Mouse (Mus musculus) gastrocnemius, postnatal 14 days (tissue): ENCODE measurements at regions not wholly inside any gene's neighbourhood (a gene's known extent, or its start where the extent isn't known, plus 50 kb on each side); places are given as distances from the start of the nearest gene placed in this dataset.

Source experiments
- DNase-seq: peaks from one replicate; pipeline ENCODE4 v3.0.0; 2021; ENCODE audit warnings: mixed read lengths
- intact Hi-C: fragments of 180-260 bp; cut with DNase I; formaldehyde crosslinking; loops from one replicate; pipeline ENCODE4 v1.15.1; 2025; ENCODE audit warnings: low total_unique reads

DNA sequence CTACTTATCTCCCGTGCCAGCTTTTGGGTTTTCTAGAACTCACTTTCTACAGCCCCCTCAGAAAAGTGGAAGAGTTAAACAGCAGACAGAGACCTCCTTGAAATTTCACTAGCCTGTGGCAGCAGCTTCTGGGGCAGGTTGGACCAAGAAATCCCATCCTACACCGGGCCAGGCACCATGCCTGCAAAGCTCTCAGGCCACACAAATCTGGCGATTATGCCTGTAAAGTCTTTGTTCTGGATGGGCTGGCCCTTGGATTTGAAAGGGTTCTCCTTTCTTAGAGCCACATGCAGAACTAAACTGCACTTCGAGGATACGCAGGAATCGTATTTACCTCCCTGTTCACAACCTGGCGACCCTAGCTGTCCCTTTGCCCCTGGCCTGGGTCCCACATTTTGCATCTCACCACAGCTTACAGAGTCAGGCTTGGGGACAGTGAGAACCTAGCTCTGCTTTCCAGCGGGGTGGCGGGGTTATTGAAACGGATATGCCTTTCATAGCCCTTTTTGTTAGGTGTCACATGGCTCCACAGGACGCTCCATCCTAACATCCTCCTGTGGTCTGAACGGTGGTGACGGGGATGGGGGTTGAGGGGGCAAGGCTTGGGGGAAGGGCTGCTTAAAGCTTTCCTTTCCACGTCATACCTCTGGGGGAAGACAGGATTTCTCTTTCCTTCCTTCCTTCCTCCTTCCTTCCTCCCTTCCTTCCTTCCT, 229.0 kb downstream of the Mtx2 start:
- intact Hi-C loops: loop anchor here (5.0 kb wide), 1 partner anchor 337 kb away; no protein-coding TSS in a partner anchor
- peak; percentile 13 for DNase-seq

DNA sequence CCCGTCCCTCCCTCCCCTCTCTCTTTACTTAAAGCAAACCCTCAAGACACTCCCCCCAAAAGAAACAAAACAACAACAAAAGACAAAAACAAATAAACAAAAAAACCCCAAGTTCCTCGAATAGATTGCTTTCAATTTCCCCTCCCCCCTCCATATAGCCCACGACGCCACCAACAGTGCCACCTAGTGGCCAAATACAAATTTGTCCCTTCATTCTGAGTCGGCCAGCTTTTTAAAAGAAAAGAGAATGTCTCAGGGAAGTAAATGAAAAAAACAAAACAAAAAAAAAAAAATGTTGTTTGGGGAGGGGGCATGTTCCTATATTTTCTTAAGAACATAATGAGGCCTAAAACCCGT, 229.6 kb downstream of the Mtx2 start:
- peak; percentile 20 for DNase-seq
- intact Hi-C loops: loop anchor here (5.0 kb wide), 1 partner anchor 338 kb away; no protein-coding TSS in a partner anchor

DNA sequence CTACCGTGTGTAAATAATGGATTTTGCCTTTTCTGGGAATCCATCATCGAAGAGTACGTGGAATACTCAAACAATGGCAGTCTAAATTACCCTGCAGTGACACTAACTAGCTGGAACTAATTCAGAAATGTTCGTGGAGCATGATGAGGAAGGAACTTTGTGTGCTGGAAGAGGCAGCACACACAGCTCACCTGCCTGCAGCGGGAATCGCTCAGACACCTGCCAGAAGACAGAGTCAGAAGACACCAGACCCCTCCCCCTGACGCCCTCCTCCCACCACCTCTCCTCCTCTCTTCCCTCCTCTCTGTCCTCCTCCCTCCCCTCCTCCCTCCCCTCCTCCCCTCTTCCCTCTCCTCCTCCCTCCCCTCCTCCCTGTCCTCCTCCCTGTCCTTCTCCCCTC, 235.4 kb downstream of the Mtx2 start:
- DNase-seq: no peak
- intact Hi-C loops: no loop called here

DNA sequence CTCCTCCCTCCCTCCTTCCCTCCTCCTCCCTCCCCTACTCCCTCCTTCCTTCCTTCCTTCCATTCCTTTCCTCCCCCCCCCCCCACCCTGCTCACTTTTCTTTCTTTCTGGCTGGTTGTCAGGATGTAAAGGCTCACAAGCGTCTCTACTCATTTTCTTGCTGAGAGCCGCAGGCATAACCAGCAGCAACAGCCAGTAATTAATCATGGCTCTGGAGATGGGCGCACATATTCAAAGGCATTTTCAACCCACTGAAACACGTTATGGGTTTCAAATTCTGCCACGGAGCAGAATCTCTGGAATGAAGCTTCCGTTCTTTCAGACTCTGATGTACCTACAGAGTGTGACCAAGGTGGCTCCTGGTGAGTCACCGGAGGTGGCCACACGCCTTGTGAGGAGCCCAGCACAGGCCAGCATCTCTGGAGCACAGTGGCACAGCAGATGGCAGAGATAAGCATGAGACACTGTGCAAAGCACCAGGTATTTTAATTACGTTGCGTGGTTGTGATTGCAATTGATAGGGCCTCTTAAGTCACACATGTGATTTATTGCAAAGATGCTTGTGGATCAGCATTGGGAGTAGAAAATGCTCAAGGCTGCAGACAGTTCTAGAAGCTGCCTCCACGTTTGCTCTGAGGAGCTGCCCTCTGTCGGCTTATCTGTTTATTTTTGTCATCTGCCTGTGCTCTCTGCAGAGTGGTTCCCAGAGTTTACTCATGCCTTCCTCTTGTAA, 236.0 kb downstream of the Mtx2 start:
- no peak for DNase-seq
- intact Hi-C loops: no loop called here

DNA sequence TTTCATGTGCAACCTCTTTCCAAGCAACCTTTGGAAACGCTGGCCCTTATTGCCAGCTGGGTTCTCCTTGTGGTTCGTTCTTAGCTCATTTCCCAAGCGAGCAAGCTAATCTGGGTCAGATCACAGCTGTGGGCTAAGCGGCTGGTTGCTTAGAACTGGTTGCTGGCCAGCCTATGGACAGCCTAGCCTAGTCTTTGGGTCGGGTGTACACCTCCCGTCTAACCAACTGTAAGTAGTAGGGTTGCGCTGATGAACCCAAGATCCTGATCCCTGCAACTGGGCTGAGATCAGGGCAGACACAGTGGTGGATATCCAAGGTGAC, 236.5 kb downstream of the Mtx2 start:
- DNase-seq: no peak
- intact Hi-C loops: no loop called here

DNA sequence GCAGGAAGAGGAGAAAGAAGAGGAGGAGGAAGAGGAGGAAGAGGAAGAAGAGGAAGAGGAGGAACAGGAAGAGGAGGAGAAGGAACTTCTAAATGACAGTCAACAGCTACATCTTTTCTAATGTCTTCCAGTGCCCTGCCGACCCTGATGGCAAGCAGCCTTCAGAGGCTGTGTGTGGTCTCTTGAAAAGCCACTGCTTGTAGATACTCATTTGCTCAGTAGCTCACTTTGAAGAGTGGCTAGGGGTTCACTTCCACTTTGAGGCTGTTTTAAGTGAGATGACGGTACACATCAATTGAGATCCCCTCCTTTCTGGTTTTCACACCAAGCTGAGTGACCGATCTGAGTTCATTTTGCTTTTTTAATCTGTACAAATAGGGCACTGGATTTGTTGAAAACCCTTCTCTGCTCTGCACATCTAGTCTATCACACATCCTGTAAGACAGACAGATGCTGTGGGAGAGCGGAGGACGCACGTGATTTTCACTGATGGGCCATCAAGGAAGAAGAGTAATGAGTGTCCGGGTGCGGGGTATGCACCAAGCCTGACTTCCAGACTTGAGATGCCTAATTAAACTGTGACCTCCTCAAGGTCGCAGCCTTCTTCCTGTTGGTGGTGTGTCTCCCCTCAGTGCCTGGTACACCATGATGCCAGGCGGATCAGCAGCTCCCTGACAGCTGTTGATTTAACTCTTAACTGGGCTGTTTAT, 239.0 kb downstream of the Mtx2 start:
- intact Hi-C loops: no loop called here
- DNase-seq: no peak

DNA sequence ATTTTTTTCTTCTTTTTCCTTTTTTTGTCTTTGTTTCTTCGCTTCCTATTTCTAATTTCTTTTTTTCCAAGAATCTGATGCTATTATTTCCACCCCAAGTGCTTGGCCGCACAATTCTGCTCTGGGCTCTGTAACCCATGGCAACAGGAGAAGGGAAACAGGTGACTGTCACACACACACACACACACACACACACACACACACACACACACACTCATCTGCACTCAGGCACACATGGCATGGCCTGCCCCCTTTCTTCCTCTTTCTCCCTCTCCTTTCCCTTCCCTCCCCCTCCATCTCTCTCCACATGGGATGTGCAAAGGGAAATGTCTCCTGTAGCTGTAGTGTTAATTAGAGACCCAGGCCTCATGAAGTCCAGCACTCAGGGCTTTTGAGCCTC, 239.7 kb downstream of the Mtx2 start:
- no peak for DNase-seq
- intact Hi-C loops: no loop called here

DNA sequence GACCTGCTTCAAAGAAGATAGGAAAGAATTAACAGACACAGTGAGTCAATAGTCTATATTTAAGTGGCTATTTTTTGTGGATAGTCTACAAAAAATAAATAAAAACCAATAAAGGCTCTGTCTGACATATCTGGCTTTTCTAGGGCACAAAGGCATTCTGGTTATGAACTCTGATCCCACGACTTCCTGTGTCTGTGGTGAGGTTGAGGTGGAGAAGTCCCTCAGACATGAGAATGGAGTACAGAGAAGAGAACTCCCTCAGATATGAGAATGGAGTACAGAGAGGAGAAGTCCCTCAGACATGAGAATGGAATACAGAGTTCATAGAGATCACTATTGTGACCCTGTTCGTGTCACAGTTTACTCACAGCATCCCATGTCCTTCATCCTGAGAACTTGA, 243.7 kb downstream of the Mtx2 start:
- intact Hi-C loops: no loop called here
- no peak for DNase-seq

DNA sequence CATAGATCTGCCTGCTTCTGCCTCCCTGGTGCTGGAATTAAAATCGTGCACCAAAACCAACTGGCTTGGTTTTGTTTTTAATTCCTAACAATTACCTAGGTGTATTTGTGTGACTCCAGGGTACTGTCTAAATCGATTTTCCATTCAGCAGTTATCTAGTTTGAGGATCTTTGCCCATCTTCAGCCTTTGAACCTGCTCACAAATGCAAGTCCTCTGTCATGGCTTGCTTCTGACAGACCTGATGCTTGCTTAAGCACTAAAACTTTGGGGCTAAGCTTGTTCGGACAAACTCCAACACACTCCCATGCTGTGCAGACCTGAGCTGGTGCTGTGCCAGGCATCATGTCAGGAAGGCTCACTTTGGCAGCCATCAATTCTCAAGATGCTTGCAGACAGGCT, 246.4 kb downstream of the Mtx2 start:
- intact Hi-C loops: no loop called here
- no peak for DNase-seq

DNA sequence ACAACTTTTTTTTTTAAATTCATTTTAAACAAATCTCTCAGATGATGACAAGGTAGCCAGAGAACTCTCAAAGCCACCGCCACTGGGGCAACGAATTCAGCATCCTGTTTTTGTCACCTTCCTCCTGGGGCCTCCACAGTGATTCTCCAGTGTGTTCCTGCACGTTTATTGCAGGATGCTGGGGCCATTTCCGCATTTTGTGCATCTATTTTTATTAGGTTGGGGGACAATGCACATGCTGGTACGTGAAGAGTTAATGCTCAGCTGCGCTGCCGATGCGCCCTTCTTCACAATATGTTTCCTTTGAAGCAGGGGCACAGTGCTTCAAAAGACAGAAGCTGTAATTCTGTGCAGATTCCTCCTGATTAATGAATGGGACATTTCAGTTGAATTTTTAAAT, 246.9 kb downstream of the Mtx2 start:
- no peak for DNase-seq
- intact Hi-C loops: no loop called here

DNA sequence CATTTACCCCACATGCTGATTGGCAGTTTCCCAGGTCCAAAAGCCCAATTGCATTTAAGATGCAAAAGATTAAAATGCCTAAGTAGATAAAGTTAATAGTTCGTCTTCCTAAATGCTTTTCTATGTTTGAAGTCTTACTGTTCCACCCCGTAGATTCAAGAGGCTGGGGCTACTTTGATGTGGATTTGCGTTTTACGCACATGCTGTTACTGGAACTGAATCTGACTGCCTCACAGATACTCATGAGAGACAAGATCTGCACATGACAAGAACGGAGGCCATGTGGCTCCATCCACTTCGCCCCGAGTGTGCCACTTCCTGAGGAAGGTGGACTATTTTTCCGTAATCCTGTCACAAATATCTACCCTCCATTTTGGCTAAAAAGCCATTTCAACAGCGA, 247.6 kb downstream of the Mtx2 start:
- intact Hi-C loops: no loop called here

DNA sequence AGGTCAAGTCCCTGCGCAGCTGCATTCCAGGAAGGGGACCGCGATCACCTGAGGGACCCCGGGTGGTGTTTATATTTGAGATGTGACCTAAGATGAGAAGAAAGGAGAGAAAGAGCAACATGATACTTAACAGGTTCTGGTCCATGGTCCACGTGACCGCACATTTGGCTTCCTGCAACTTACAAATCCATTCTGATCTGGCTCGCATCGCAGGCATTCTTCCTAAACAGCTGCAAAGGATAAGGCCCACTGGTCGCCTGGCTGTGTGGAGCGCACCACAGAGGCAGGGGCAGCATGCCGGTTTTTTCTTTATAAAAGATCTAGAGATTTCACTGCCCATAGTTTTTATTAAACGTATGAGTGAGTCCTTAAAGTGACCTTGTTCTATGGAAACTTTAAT, 261.6 kb downstream of the Mtx2 start:
- intact Hi-C loops: no loop called here
- no peak for DNase-seq

More for the DNA sequence above, 247.6 kb downstream of the Mtx2 start:
- no peak for DNase-seq

DNA sequence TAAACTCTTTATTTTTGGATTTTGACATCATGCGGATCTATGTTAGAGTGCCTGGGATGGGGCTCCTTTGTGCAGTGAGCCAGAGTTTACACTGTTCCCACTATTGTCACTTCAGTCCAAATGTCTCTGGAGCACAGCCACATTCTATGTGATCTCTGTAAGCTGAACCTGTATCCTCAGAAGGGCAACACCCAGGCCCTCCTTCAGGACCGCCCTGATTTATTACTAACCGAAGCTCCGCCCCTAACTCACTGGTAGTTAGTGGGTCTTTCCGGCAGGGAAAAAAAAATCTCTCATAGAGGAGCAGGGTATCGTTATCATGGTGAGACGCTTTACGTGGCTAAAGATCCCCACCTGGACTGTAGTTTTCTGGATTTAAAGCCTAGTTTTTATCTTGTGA, 263.6 kb downstream of the Mtx2 start:
- intact Hi-C loops: no loop called here
- DNase-seq: no peak

DNA sequence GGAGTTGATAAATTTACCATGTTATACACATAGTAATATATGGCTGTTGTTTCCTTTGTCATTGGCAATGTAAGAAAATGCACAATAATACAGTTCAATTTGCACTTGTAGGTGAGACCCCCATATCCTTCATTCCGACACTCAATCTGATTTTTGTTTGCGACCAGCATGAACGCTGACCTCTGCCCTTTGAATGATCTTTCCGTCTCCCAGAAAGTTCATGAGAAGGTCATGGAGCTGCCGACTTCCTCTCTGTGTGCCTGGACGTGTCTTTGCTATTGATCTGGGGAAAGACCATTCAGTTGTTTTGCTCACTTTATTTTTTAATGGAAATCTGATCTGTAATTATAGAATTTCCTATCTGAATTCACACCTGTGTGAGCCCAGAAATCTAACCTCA, 264.0 kb downstream of the Mtx2 start:
- intact Hi-C loops: no loop called here
- no peak for DNase-seq

DNA sequence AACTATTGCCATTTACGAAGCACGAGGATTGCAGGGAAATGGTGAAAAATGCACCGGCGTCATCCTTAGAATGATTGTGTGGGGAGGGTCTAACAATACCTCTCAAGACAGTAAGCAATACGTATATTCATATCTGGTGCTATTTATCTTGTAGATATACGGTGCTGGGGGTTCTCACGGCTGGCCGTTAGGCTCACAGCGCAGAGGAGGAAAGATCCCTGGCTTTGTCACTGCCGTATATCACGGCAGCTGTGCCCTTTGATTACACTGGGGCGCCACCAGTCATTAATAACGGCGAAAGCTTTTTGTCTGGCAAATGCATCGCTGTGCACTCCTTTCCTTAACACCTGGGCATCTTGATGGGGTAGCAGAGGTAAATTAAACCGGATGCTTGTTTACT, 264.8 kb downstream of the Mtx2 start:
- intact Hi-C loops: no loop called here
- DNase-seq: no peak

DNA sequence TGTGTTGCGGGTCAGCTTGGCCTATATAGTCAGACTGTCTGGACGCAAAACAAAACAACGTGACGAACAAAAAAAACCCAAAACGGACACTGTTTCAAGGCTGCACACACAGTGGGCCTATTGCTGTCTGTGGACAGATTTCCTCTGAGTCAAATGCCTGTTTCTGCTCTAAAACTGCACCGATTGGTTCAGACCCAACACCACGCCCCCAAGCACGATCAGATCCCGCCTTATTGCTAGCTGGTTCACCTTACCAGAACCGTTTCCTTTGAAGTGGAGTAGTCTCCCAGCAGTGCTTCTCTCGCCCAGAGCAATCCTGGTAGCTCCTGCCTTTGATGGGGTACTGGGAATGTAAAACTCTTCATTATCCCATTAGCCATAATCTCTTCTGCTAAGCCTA, 275.9 kb downstream of the Mtx2 start:
- intact Hi-C loops: no loop called here
- DNase-seq: no peak

DNA sequence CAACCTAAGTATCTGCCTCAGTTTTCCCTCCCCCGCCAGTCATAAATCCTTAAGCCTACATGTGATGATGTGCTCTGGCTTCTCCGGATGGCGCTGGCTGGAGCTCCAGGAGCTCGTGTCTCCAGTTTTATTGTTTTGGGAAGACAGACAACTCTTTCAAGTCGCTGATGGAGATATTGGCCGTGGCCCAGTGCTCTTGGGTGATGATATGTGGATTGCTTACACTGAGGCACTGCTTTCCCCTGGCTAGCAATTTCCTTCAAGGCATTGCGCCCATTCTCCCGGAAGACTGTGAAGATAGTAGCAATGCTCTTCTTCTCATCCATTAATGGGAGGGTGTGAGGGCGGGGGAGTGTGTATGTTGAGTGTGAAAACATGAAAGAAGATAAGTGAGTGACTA, 287.1 kb downstream of the Mtx2 start:
- intact Hi-C loops: no loop called here

DNA sequence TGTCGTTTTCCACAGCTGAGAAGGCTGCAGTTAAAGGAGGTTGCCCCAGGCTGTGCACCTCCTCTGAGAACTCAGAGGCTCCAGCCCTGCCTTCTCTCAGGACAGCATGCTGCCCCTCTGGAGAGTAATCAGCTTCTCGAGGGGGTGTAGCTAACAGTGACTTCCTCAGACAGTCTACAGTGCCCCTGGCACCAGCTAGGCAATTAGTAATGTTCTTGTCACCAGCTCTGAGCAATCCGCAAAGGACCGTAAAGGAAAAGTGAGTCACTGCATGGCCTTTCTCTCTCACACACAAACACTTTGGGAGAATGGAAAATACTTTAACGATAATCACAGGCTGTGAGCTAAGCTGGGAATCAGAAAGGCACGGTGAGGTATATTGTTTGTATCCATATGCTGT, 288.8 kb downstream of the Mtx2 start:
- intact Hi-C loops: no loop called here
- DNase-seq: no peak

More for the DNA sequence above, 287.1 kb downstream of the Mtx2 start:
- DNase-seq: peak; percentile 43

DNA sequence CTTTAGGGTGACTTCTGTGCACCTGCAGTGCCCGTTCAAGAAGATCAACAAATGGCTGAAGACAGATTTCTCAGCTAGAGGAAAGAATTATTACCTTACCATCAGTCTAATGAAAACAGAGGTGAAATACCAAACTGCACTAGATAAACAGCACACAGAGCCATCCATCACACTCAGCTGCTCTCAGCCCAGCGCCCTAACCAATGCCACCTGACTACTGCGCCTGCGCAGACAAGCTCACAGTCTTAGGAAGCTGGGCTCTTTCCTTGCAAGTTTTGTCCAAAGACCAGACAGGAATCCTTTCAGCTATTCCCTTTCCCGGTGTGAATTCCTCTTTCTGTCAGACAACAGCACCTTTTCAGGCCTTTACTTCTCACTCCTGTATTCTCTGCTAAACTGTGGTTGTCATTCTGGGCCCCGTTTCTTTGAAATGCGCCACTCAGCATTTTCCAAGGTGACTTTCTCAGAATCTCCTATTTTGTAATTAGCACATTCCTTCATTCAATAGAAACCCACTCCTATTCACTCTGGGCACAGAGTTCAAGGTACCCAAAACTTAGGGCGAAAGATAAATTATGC, 292.8 kb downstream of the Mtx2 start:
- intact Hi-C loops: no loop called here
- no peak for DNase-seq

DNA sequence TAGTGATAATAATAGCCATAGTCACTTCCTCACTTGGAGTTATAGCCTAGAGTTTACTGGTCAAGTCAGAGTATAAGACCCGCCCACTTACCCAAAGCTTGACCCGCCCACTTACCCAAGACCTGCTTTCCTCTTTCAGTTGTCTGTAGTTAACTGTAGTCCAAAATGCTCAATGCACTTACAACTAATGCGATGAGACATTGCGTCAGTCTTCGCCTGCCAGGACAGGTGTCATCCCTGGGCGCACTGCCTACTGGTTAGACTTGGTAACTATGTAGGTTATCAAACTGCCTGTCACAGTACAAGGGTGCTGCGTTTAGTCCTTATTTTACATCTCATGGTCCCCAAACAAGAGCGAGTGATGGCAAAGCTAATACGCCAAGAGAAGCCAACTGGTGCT, 294.0 kb downstream of the Mtx2 start:
- intact Hi-C loops: no loop called here
- DNase-seq: no peak
